Mouse (Mus musculus): ENCODE data around the gene Gm10031.

Gene Gm10031

GRCm38 (mm10) chr1:156543999-156544398 is 20.2 kb downstream of the Gm10031 start:
- no peak for DNase-seq

- peak; percentile 92 for DNase-seq
Observed at GRCm38 (mm10) chr1:156558024-156558930, 34.5 kb downstream of the Gm10031 start, which contains the start of gene Abl2. Gene Abl2, plus strand, starts transcription at chr1:156558786.

- DNase-seq: peak; percentile 44
Observed at GRCm38 (mm10) chr1:156558950-156559640, 35.3 kb downstream of the Gm10031 start.

- DNase-seq: no peak
Observed at GRCm38 (mm10) chr1:156559641-156560020, 35.8 kb downstream of the Gm10031 start.

GRCm38 (mm10) chr1:156560500-156560899 is 36.7 kb downstream of the Gm10031 start:
- peak; percentile 30 for DNase-seq

- DNase-seq: no peak
Observed at GRCm38 (mm10) chr1:156565328-156565727, 41.5 kb downstream of the Gm10031 start.

GRCm38 (mm10) chr1:156566132-156566531 is 42.3 kb downstream of the Gm10031 start:
- peak; percentile 51 for DNase-seq

GRCm38 (mm10) chr1:156569615-156570014 is 45.8 kb downstream of the Gm10031 start:
- no peak for DNase-seq

- no peak for DNase-seq
Observed at GRCm38 (mm10) chr1:156572952-156573351, 49.1 kb downstream of the Gm10031 start.
